Mouse (Mus musculus) liver, embryonic 11.5 days (tissue): ENCODE measurements at regions not wholly inside any gene's neighbourhood (a gene's known extent, or its start where the extent isn't known, plus 50 kb on each side); places are given as distances from the start of the nearest gene placed in this dataset.

Experiments
- ATAC-seq: fragments of 200-750 bp; cut with Nextera tagmentation; replicated peaks from 2 replicates; pipeline ENCODE4 v1.8.0; 2017; ENCODE audit warnings: moderate number of reproducible peaks, mild to moderate bottlenecking, moderate TSS enrichment, moderate library complexity; ENCODE audit not compliant: low FRiP score
- DNase-seq: peaks from one replicate; pipeline ENCODE4 v3.0.0-alpha.2; 2017; ENCODE audit warnings: low spot score
- H3K27ac ChIP-seq: fragments of 300-500 bp; sonication (generic); 2 replicates; pipeline ENCODE4 v1.5.1; 2014; ENCODE audit warnings: mild to moderate bottlenecking, low read depth, low read length, control low read depth
- H3K27me3 ChIP-seq: fragments of 300-500 bp; sonication (generic); replicated peaks from 2 replicates; pipeline ENCODE4 v1.6.1; 2014; ENCODE audit warnings: low read length, mixed read lengths; ENCODE audit not compliant: control insufficient read depth, insufficient read depth
- H3K36me3 ChIP-seq: fragments of 300-500 bp; sonication (generic); 2 replicates; pipeline ENCODE4 v1.6.1; 2014; ENCODE audit warnings: mild to moderate bottlenecking, low read length, moderate library complexity, mixed read lengths; ENCODE audit not compliant: control insufficient read depth, insufficient read depth
- H3K4me1 ChIP-seq: fragments of 300-500 bp; sonication (generic); replicated peaks from 2 replicates; pipeline ENCODE4 v1.6.1; 2014; ENCODE audit warnings: low read length, mixed read lengths; ENCODE audit not compliant: control insufficient read depth, insufficient read depth
- H3K4me2 ChIP-seq: fragments of 300-500 bp; sonication (generic); 2 replicates; pipeline ENCODE4 v1.6.1; 2014; ENCODE audit warnings: mild to moderate bottlenecking, control low read depth, moderate library complexity
- H3K4me3 ChIP-seq: fragments of 300-500 bp; sonication (generic); 2 replicates; pipeline ENCODE4 v1.5.1; 2014; ENCODE audit warnings: low read depth, low read length, control low read depth
- H3K9ac ChIP-seq: fragments of 300-500 bp; sonication (generic); 2 replicates; pipeline ENCODE4 v1.6.1; 2014; ENCODE audit warnings: low read depth, low read length, control low read depth
- H3K9me3 ChIP-seq: fragments of 300-500 bp; sonication (generic); 2 replicates; pipeline ENCODE4 v1.6.1; 2016; ENCODE audit warnings: low read length, inconsistent platforms, mixed read lengths; ENCODE audit not compliant: control insufficient read depth
- WGBS: fragments of 180-500 bp; shearing (Covaris S2); extraction: QIAGEN DNeasy Blood & Tissue Kit; methylation state at CpG from one replicate; pipeline ENCODE4 v1.1.7; 2014; 5-methylcytosine and 5-hydroxymethylcytosine counted together

DNA sequence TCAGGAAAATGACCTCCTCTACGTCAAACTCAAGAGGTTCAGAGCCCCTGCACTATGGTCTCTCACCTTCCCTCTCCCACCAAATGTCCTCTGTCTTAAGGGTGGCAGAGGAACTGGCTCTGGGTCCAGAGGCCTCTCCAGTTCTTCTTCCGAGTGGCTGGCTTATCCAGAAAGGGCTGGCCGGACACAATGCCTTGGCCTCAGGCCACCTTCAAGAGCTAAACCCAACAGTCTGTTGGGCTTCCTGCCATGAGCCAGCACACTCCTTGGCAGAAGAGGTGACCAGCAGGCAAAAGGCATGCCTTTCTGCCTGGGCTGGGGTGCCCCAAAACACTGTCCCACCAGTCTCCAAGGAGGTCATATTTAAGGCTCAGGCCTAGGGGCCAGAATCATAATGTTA, 385.8 kb downstream of the H2al1j start:
- DNase-seq, result no peak
- ATAC-seq, result no peak
- Histone ChIP-seq H3K27me3 (peaks cover 12% of the 10 kb centered on the region), H3K27ac (no peak overlapping the region), H3K4me1 (no peaks in the 10 kb centered on the region), H3K9ac (no peak overlapping the region), H3K36me3 (no peaks in the 10 kb centered on the region), H3K9me3 (no peaks in the 10 kb centered on the region), H3K4me3 (no peak overlapping the region), H3K4me2 (no peak overlapping the region)
- 89% methylated on average over 3 of the region's 3 CpGs for WGBS

DNA sequence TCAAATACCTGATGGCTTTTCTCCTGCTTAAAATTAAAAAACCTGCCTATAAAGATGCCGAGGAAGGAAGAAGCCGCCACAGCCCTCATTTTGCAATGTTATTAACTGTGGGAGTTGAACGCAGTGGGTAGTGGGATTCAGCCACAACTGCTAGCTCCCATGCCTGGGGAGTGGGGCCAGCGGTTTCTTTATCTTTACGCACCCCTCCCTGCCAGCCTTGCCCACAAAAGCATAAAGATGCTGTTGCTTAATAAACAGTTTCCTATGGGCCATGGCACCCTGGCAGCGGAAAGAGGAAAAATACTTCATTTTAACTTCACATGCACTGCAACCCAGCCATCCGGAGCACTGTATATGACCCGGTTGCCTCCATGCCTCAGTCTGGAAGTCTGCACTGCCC, 389.2 kb downstream of the H2al1j start:
- no peaks in the 10 kb centered on the region for H3K9me3 ChIP-seq
- H3K36me3 ChIP-seq, result no peaks in the 10 kb centered on the region
- H3K27ac ChIP-seq, result no peak overlapping the region
- H3K27me3 ChIP-seq, result peaks cover 7% of the 10 kb centered on the region; the same call in 1 of the 2 replicates
- no peak overlapping the region for H3K9ac ChIP-seq
- no peak overlapping the region for H3K4me3 ChIP-seq
- H3K4me1 ChIP-seq, result no peaks in the 10 kb centered on the region
- H3K4me2 ChIP-seq, result no peak overlapping the region
- ATAC-seq (no peak), DNase-seq (no peak)
- 64% methylated on average over 8 of the region's 8 CpGs for WGBS

- Histone ChIP-seq H3K36me3 (no peaks in the 10 kb centered on the region), H3K27ac (no peak overlapping the region), H3K9ac (no peak overlapping the region), H3K27me3 (peaks cover 7% of the 10 kb centered on the region; the same call in 1 of the 2 replicates), H3K9me3 (no peaks in the 10 kb centered on the region), H3K4me3 (no peak overlapping the region), H3K4me1 (no peaks in the 10 kb centered on the region), H3K4me2 (no peak overlapping the region)
- ATAC-seq (no peak), DNase-seq (no peak)
- 59% methylated on average over 2 of the region's 2 CpGs for WGBS
These were observed 391.2 kb downstream of the H2al1j start for GRCm38 (mm10) chrX:11718778-11719177.

- Histone ChIP-seq H3K9ac (no peak overlapping the region), H3K4me3 (no peak overlapping the region), H3K4me2 (no peak overlapping the region), H3K36me3 (no peaks in the 10 kb centered on the region), H3K27me3 (no peaks in the 10 kb centered on the region; the same call in 1 of the 2 replicates), H3K9me3 (no peaks in the 10 kb centered on the region), H3K27ac (no peak overlapping the region), H3K4me1 (no peaks in the 10 kb centered on the region)
- no peak for DNase-seq
- WGBS, result 78% methylated on average over 7 of the region's 7 CpGs
- no peak for ATAC-seq
These were observed 392.9 kb downstream of the H2al1j start for GRCm38 (mm10) chrX:11720517-11720916.

DNA sequence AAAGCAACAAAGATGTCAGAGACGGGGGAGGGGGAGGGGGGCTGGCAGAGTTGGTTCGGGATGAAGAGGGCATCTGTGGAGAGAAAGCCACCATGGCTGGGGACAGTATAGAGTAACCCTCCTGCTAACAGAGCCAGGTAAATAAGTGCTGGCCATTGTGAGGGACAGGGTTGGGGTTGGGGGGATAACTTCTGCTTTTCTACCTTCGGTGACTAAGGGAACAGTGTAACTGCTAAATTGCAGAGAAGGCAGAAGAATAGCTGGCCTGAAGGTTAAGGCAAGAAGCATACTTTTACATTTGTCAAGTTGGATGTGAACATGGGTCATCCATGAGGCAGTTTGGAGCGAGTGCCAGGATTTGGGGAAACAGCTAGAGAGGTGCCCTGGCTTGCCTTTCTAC, 395.1 kb downstream of the H2al1j start:
- H3K4me2 ChIP-seq, result no peak overlapping the region
- 61% methylated on average over 4 of the region's 4 CpGs for WGBS

GRCm38 (mm10) chrX:11724718-11725117, 397.1 kb downstream of the H2al1j start:
- Histone ChIP-seq H3K4me1 (no peaks in the 10 kb centered on the region), H3K27ac (no peak overlapping the region), H3K27me3 (peaks cover 6% of the 10 kb centered on the region), H3K9ac (no peak overlapping the region), H3K4me2 (no peak overlapping the region), H3K36me3 (no peaks in the 10 kb centered on the region), H3K4me3 (no peak overlapping the region), H3K9me3 (no peaks in the 10 kb centered on the region)
- ATAC-seq (no peak), DNase-seq (no peak)
- WGBS, result 86% methylated on average over 8 of the region's 8 CpGs

More for the DNA sequence above, 395.1 kb downstream of the H2al1j start:
- H3K27me3 ChIP-seq, result no peaks in the 10 kb centered on the region; the same call in none of the 2 replicates
- no peak for ATAC-seq
- H3K27ac ChIP-seq, result no peak overlapping the region
- H3K36me3 ChIP-seq, result no peaks in the 10 kb centered on the region
- H3K9me3 ChIP-seq, result no peaks in the 10 kb centered on the region
- no peak overlapping the region for H3K4me3 ChIP-seq
- H3K9ac ChIP-seq, result no peak overlapping the region
- no peak for DNase-seq
- H3K4me1 ChIP-seq, result no peaks in the 10 kb centered on the region

- Histone ChIP-seq H3K4me3 (no peak overlapping the region), H3K4me2 (no peak overlapping the region), H3K9ac (no peak overlapping the region), H3K4me1 (no peaks in the 10 kb centered on the region), H3K9me3 (no peaks in the 10 kb centered on the region), H3K36me3 (no peaks in the 10 kb centered on the region), H3K27ac (no peak overlapping the region), H3K27me3 (peaks cover 6% of the 10 kb centered on the region)
- ATAC-seq (no peak), DNase-seq (no peak)
- WGBS, result 32% methylated on average over 8 of the region's 8 CpGs
These were observed 399.1 kb downstream of the H2al1j start for GRCm38 (mm10) chrX:11726524-11727231.

DNA sequence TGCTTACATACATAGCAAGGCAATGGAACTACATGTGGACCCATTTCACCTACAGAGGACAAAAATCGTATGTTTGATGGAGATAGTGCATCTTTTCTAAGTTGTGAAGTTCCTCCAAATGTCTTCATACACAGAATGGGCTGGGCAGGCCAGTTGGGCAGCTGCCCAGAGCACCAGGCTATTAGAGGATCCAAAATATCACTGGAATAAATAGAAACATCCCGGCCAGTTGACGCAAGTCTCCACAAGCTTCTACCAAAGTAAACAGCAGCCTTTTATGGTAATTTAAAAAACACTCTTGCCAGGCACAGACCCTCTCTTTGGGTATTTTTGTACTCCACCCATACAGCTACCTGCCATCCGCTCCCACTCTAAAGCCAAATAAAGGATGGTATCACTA, 400.9 kb downstream of the H2al1j start:
- Histone ChIP-seq H3K9me3 (no peaks in the 10 kb centered on the region), H3K27me3 (peaks cover 17% of the 10 kb centered on the region), H3K27ac (no peak overlapping the region), H3K9ac (no peak overlapping the region), H3K4me2 (no peak overlapping the region), H3K4me1 (no peaks in the 10 kb centered on the region), H3K4me3 (no peak overlapping the region), H3K36me3 (no peaks in the 10 kb centered on the region)
- DNase-seq, result no peak
- no peak for ATAC-seq
- WGBS, result 86% methylated on average over 4 of the region's 4 CpGs

GRCm38 (mm10) chrX:11729992-11730391, 402.4 kb downstream of the H2al1j start:
- WGBS, result 60% methylated on average over 6 of the region's 6 CpGs
- no peak overlapping the region for H3K4me3 ChIP-seq
- DNase-seq (no peak), ATAC-seq (no peak)
- H3K9me3 ChIP-seq, result no peaks in the 10 kb centered on the region
- no peaks in the 10 kb centered on the region for H3K4me1 ChIP-seq
- no peak overlapping the region for H3K27ac ChIP-seq
- H3K27me3 ChIP-seq, result peaks cover 23% of the 10 kb centered on the region
- no peaks in the 10 kb centered on the region for H3K36me3 ChIP-seq
- no peak overlapping the region for H3K4me2 ChIP-seq
- no peak overlapping the region for H3K9ac ChIP-seq
